Mouse (Mus musculus) adrenal gland, adult (tissue): ENCODE measurements around the gene Synj1.

Experiments
- DNase-seq, 2 experiments: peaks; one replicate each; pipeline ENCODE4 v3.0.0; 2022 to 2023; ENCODE audit warnings: low spot score in 1 of 2; ENCODE audit not compliant: inconsistent age in 2 of 2

Gene Synj1

GRCm38 (mm10) chr16:91010581-91011020 lies 507 bp downstream of the Synj1 start:
- no peak for DNase-seq

DNA sequence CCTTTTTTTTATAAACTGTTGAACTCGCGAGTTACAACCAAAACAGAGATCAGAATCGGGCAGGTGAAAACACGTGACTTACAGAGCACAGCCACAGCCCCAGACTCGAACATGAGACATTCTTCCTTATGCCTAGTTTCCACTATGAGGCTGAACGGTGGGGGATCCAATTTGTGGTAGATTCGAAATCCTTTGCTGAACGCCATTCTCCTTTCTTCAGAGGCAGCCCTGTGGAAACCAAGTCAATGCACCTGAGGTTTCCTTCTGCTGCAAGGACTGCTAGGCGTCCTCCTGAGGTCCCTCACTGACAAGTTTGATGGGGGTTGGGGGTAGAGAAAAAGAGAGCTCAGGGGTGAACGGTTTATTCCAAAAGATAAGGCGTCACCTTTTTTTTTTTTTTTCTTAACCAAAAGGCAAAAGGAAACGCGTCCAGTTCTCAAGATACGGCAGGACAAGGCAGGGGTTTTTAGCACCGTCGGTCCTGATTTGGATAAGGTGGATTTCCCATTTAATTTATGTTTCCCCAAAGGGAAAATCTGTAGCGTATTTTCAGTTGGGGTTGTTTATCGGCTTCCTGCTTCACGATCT lies 1.1 kb downstream of the Synj1 start:
- DNase-seq: peak in 1 of 2 experiments; percentile 69

GRCm38 (mm10) chr16:91004915-91005538 lies 6.1 kb downstream of the Synj1 start:
- DNase-seq: no peak

DNA sequence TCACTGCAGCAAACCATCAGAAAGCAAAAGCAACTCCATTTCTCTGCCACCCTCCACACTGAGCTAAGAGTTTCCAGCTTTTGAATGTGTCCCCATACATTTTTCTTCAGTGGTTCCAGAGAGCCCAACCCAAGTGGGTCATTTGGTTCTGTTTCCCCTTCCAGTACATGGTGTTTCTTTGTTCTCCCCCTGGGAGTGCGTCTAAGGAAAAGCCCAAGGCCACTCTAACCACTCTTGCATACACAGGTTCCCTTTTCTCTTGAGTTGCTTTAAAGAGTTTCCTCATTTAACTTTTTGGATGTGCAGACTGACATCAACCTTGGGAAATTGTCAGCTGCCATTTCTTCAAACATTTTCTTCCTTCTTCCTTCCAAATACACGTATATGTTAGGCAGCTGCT lies 10.0 kb downstream of the Synj1 start:
- DNase-seq: peak in 1 of 2 experiments; percentile 42

DNA sequence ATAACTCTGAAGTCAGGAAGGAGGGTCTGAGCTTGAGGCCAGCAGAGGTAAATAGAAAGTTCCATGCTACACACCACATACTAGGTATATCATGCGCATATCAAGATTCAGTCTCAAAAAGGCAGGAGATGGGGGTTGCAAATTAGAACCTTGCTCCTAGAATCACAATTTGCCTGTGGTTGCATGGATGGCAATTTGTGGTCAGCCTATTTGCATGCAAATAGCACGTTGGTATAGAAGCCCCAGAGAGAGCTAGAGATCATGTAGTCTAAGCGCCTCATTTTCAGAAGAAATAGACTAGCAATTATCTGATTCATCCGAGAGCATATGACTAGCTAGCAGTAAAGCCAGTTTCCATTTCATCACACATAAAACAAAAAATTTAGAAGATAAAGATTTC lies 11.3 kb downstream of the Synj1 start:
- DNase-seq: no peak

- no peak for DNase-seq
Observed at GRCm38 (mm10) chr16:90997822-90998221, 13.3 kb downstream of the Synj1 start.

GRCm38 (mm10) chr16:90996327-90997243 lies 14.5 kb downstream of the Synj1 start:
- no peak for DNase-seq

DNA sequence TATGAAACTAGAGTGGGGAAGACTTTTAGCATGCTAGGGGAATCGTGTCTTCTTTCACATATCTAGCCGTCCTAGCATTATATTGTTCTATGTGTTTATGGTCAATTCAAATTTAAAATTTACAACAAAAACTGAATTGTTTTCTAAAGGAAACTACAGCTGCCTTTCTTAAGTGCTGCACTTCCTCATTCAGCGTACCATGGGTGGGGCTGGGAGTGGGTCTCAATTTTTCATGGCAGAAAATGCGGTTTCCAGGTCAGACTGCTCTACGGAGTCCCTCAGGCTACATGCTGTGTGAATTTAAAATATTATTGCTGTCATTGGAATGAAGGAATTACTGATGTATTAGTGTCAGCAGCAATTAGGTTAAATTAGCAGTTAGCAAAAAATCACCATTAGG lies 15.6 kb downstream of the Synj1 start:
- no peak for DNase-seq

DNA sequence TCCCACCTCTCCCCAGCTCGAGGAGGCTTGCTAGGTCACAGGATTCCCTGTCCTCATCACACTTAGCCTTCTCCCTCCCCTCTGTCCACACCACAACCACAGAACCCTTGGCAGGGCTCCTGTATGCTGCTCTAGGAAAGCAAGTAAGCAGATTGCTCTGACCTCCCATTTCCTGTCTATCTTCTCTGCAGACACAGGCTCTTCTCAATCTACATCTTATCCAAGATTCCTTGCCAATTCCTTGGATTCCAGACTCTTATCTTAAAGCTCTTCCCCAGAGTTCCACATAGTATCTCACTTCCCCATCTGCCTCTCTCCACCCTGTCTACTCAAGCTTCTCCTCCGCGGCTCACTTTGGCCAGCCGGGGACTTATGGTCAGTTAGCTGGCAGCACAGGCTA lies 16.1 kb downstream of the Synj1 start:
- DNase-seq: peak in 1 of 2 experiments; percentile 47

DNA sequence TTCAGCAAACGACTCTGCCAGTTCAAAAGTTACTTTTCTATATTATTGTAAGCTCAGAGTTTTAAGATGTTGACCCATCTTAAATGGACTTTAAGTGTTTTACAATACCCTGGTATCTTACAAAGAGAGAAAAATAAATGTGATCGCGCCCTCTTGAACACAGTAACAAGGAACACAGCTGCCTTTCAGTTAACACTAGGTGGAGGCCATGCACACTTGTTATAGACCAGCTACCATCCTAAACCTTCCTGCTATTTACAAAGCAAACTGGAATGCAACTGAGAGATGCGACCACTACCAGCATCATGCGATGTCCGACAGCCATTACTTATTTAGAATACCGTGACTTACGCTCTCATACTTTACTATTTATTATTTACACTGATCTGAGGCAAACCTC lies 21.9 kb downstream of the Synj1 start:
- no peak for DNase-seq

DNA sequence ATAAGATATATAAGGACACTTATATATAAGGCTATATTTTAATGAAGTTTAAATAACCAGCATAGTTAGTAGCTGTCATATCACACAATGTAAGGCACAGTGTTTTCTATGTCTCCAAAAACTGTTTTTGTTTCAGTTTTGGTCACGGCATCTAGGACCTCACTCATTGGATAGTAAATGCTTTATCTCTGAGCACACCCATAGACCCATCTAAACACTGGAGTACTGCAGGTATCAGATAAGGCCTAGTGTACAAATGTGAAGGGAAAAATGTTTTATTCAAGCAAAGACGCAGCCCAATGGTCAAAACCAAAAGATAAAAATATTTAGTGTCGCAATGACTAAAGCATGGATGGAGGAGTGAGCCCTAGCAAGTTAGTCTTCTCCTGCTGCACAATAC lies 22.4 kb downstream of the Synj1 start:
- DNase-seq: no peak

DNA sequence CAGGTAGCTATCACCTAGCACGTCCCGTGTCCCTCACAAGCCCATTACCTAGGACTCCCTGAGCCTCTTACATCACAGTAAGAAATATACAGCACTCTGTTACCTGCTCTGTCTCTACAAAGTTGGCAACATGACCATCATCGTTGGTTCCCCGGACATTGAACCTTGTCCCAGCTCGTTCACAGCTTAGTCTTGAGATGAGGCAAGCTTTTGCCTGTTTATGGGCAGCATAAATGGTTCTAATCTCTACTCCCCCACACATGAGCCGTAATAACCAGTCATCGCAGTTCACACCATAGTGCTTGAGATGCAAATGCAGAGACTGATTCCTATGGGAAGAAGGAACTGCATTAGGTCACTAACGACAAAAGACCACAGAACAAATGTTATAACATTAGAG lies 23.1 kb downstream of the Synj1 start:
- no peak for DNase-seq

DNA sequence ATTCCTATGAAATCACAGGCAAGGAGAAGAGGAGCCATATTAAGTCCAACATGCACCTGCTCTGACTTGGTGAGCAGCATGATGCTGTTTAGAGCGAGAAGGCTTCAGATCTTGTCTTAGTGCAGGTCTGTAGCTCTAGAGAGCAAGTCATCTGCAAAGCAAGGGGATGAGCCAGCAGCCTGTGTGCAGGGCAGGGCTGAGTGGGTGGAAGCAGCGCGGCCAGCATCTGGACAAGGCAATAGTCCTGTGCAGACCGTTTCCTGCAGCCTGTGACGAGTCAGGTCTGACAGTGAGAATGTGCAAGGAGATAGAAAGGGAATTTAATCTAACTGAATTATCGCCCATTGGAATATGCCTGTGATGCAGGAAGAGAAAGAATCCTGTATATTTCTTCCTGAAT lies 40.1 kb downstream of the Synj1 start:
- no peak for DNase-seq

DNA sequence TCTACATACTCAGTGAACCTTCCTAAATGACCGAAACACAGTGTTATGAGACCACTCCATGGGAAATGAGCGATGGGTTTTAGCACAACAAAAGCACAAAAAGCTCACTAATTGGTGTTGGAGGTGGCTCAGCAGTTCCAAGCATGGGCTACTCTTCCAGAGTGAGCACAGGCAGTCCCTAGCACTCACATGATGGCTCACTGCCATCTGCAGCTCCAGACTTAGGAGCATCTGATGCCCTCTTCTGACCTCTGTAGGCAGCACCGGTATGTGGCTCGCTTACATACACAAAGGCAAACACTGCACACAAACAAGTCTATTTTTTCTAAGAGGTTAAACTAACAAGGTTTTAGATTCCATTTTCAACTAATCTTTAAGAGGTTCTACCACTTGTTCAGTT lies 44.9 kb downstream of the Synj1 start:
- no peak for DNase-seq

DNA sequence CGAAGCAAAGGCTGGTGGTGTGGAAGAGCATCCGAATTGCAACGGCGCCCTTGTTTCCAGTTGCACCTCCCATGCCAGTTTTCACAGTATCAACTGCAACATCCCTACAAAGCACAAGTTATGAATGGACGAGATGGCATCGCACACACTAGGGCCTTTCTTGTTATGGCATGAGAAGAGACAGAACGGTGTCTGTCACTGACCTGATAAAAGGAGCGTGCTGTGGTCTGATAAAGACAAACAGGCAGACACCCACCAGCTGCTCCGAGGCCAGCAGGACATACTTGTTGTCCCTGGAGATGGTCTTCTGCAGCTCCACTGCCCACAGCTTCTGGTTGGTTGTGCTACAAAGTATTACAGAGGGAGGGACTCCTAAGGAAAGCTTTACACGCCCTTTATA lies 46.8 kb downstream of the Synj1 start:
- DNase-seq: no peak

DNA sequence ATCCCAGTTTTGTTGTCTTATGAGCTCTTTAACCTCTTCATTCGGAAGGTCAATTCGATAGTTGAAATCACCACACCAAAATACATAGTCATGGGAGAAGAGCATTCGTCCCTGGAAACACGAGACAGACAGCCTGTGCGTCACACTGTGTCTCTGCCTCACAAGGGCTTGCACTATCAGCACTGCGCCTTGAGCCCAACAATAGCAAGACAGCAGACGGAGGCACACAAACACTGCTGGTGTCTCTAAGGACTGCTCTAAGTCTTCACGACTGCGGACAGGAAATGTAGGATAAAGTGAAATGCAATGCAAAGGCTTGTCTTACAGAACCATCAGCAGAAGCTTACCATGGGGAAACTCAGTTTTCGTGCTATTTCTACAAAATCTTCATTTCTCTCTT lies 47.2 kb downstream of the Synj1 start:
- no peak for DNase-seq

DNA sequence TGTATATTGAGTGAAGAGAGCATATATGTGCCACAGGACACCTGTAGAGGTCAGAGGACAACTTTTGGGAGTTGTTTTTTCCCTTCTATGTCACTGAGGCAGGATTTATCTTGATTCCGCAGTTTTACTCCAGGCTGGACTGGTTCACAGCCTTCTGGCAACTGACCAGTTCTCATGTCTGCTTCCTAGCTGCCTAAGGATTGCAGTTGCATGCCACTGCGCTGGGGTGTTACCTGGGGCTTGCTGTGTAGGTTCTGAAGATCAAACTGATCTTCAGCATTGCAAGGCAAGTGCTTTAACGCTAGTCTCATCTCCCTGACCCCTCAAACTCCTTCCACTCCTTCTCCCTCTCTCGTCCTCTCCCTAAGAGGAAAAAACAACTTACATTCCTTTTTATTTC lies 47.9 kb downstream of the Synj1 start:
- no peak for DNase-seq

GRCm38 (mm10) chr16:90958301-90959085 lies 52.6 kb downstream of the Synj1 start:
- no peak for DNase-seq

- no peak for DNase-seq
Observed at GRCm38 (mm10) chr16:90955494-90955893, 55.6 kb downstream of the Synj1 start.

DNA sequence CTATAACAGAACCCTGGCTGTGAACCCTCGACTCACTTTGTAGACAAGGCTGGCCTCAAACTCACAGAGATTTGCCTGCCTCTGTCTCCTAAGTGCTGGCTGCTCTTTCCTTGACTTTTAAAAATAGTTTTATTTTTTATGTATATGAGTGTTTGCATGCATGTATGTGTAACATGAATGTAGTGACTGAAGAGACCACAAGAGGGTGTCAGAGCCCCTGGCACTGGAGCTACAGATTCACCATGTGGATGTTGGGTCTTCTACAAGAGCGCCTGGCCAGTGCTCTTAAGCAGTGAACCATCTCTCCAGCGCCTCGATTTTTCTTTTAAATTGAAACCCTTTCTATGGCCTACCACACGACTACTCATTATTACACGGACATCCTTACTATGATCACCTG lies 57.3 kb downstream of the Synj1 start:
- no peak for DNase-seq

GRCm38 (mm10) chr16:90953147-90953546 lies 58.0 kb downstream of the Synj1 start:
- no peak for DNase-seq
